In genomic region chr7:25205355-25206093, GRCm38 (mm10) we compare ENCODE assay signal across 11 mouse cellular contexts. TPM values are rescaled to one million over a fixed set of nuclear protein-coding genes. Genes with fewer than 3 reads are reported as not detected.
A peak's percentile ranks its signal among the peaks of the same experiment; 100 is the strongest.
DNase-seq lines count a peak whose midpoint lies in the region; ATAC-seq and TF ChIP-seq lines count a peak whose summit lies in the region.
"Had no signal": no experiment of that assay in that cellular context is flagged by ENCODE, and none has a peak within 500 bp of the region (broad histone marks: within the 10 kb centered on the region; RNA-seq: fewer than 3 reads in every experiment).

No protein-coding gene starts in this region.

- no peak overlapping the region for H3K9ac ChIP-seq in liver, embryonic 12.5 days
- no peak overlapping the region for H3K9ac ChIP-seq in midbrain, postnatal 0 days (replicated peaks; ENCODE audit: low read length, poor library complexity, severe bottlenecking)
- H3K9ac ChIP-seq: embryonic facial prominence, embryonic 15.5 days; midbrain, embryonic 15.5 days had no signal

- H3K27ac ChIP-seq in liver, embryonic 12.5 days = peak overlapping the region; percentile 68
- H3K27ac ChIP-seq in midbrain, postnatal 0 days (ENCODE audit: low read depth, low read length) = no peak overlapping the region
- H3K27ac ChIP-seq: embryonic facial prominence, embryonic 15.5 days; midbrain, embryonic 15.5 days had no signal

- H3K9me3 ChIP-seq in liver, embryonic 12.5 days (replicated peaks) = no peaks in the 10 kb centered on the region
- no peaks in the 10 kb centered on the region for H3K9me3 ChIP-seq in midbrain, postnatal 0 days (ENCODE audit: low read length)
- H3K9me3 ChIP-seq: embryonic facial prominence, embryonic 15.5 days; midbrain, embryonic 15.5 days had no signal

- no peak overlapping the region for H3K4me3 ChIP-seq in liver, embryonic 12.5 days
- no peak overlapping the region for H3K4me3 ChIP-seq in midbrain, postnatal 0 days (ENCODE audit: low read depth, low read length)
- H3K4me3 ChIP-seq: embryonic facial prominence, embryonic 15.5 days; midbrain, embryonic 15.5 days had no signal

- no peak for TF ChIP-seq CTCF in midbrain, postnatal 0 days (IDR thresholded peaks at IDR 0.05)

- peak; percentile 26 for DNase-seq in cerebellum, adult 11-12 months
- DNase-seq in cerebellum, adult 18-20 months = no peak
- DNase-seq in spleen, postnatal 10 days (ENCODE audit: low spot score in 2 of 2) = peak; percentile 50 to 73
- no peak for DNase-seq in midbrain, postnatal 0 days (ENCODE audit: low spot score)
- DNase-seq in left cerebral cortex, postnatal 4 days = no peak
- DNase-seq: adrenal gland, adult 8-10 months had no signal

- 45% methylated on average over 16 of the region's 16 CpGs for WGBS in liver, embryonic 12.5 days (ENCODE audit: insufficient replicate concordance)
- WGBS in midbrain, postnatal 0 days = 90% methylated on average over 16 of the region's 16 CpGs

- H3K4me2 ChIP-seq in liver, embryonic 12.5 days = peak overlapping the region; percentile 29; the same call in 1 of the 2 replicates
- no peak overlapping the region for H3K4me2 ChIP-seq in midbrain, postnatal 0 days (ENCODE audit: low read depth, low read length, poor library complexity, severe bottlenecking)
- H3K4me2 ChIP-seq: embryonic facial prominence, embryonic 15.5 days; midbrain, embryonic 15.5 days had no signal

- H3K36me3 ChIP-seq in liver, embryonic 12.5 days = peaks cover 99% of the 10 kb centered on the region
- peaks cover 69% of the 10 kb centered on the region for H3K36me3 ChIP-seq in midbrain, postnatal 0 days (ENCODE audit: insufficient read depth, low read length)

- no peaks in the 10 kb centered on the region for H3K27me3 ChIP-seq in liver, embryonic 12.5 days (replicated peaks)
- H3K27me3 ChIP-seq in midbrain, postnatal 0 days (ENCODE audit: insufficient read depth, low read length) = no peaks in the 10 kb centered on the region
- H3K27me3 ChIP-seq: embryonic facial prominence, embryonic 15.5 days; midbrain, embryonic 15.5 days had no signal

- ATAC-seq in CD4-positive, CD25-positive, alpha-beta regulatory T cell, adult 4 months = peak; percentile 86
- no peak for ATAC-seq in liver, embryonic 12.5 days
- no peak for ATAC-seq in midbrain, postnatal 0 days (ENCODE audit: low FRiP score)
- no peak for ATAC-seq in cerebellum, adult (ENCODE audit: insufficient number of reproducible peaks, low FRiP score, low TSS enrichment)
- ATAC-seq: midbrain, embryonic 15.5 days had no signal

- intact Hi-C loops in left cerebral cortex, postnatal 4 days (cut with DNase I) = no loop called here

- peaks cover 65% of the 10 kb centered on the region for H3K4me1 ChIP-seq in liver, embryonic 12.5 days
- H3K4me1 ChIP-seq in midbrain, postnatal 0 days (ENCODE audit: insufficient read depth, low read length) = no peaks in the 10 kb centered on the region
- H3K4me1 ChIP-seq: embryonic facial prominence, embryonic 15.5 days; midbrain, embryonic 15.5 days had no signal

RNA-seq across cellular contexts. Expression of gene Dedd2, which starts 14.9 kb away (rescaled TPM):
- 10 to 100 TPM; 23.6 to 29.8 TPM for polyA plus RNA-seq in CD4-positive, CD25-positive, alpha-beta regulatory T cell, adult 4 months (2017; shearing (Covaris generic))
- polyA plus RNA-seq in liver, embryonic 12.5 days (2016; fragmentation: Nextera tagmentation; extraction: Ambion mirVana) = 31.4 and 33.4 TPM in 2 replicates
- total RNA-seq in midbrain, postnatal 0 days (2014; rRNA removed) = 25.9 and 27.8 TPM in 2 replicates
- polyA plus RNA-seq in midbrain, postnatal 0 days (2015; fragmentation: Nextera tagmentation; extraction: Ambion mirVana) = 17.7 and 18.7 TPM in 2 replicates
- 10 to 100 TPM; 15.1 to 16.8 TPM for total RNA-seq in left cerebral cortex, postnatal 4 days (2021)

RNA-seq across cellular contexts. Expression of gene Zfp526, which starts 15.7 kb away (rescaled TPM):
- 1 to 10 TPM; 2.8 to 3.0 TPM for polyA plus RNA-seq in CD4-positive, CD25-positive, alpha-beta regulatory T cell, adult 4 months (2017; shearing (Covaris generic))
- 2.3 and 2.8 TPM in 2 replicates for polyA plus RNA-seq in liver, embryonic 12.5 days (2016; fragmentation: Nextera tagmentation; extraction: Ambion mirVana)
- total RNA-seq in midbrain, postnatal 0 days (2014; rRNA removed) = 8.1 and 9.5 TPM in 2 replicates
- 0.94 and 1.0 TPM in 2 replicates for polyA plus RNA-seq in midbrain, postnatal 0 days (2015; fragmentation: Nextera tagmentation; extraction: Ambion mirVana)
- total RNA-seq in left cerebral cortex, postnatal 4 days (2021) = 1 to 10 TPM; 6.5 to 7.8 TPM

RNA-seq across cellular contexts. Expression of gene Pou2f2, which starts 26.0 kb away (rescaled TPM):
- polyA plus RNA-seq in CD4-positive, CD25-positive, alpha-beta regulatory T cell, adult 4 months (2017; shearing (Covaris generic)) = 10 to 100 TPM; 25.9 to 29.4 TPM
- 1.9 TPM in 2 replicates for polyA plus RNA-seq in liver, embryonic 12.5 days (2016; fragmentation: Nextera tagmentation; extraction: Ambion mirVana)
- 7.6 and 9.0 TPM in 2 replicates for total RNA-seq in midbrain, postnatal 0 days (2014; rRNA removed)
- polyA plus RNA-seq in midbrain, postnatal 0 days (2015; fragmentation: Nextera tagmentation; extraction: Ambion mirVana) = 28.9 and 35.9 TPM in 2 replicates
- total RNA-seq in left cerebral cortex, postnatal 4 days (2021) = 10 to 100 TPM; 17.7 to 18.7 TPM

RNA-seq across cellular contexts. Expression of gene Gsk3a, which starts 32.1 kb away (rescaled TPM):
- polyA plus RNA-seq in CD4-positive, CD25-positive, alpha-beta regulatory T cell, adult 4 months (2017; shearing (Covaris generic)) = 10 to 100 TPM in 1 of 2 experiments, 1 to 10 TPM in 1; 8.9 to 11.3 TPM
- 13.0 and 14.4 TPM in 2 replicates for polyA plus RNA-seq in liver, embryonic 12.5 days (2016; fragmentation: Nextera tagmentation; extraction: Ambion mirVana)
- total RNA-seq in midbrain, postnatal 0 days (2014; rRNA removed) = 155 and 169 TPM in 2 replicates
- 20.3 and 20.6 TPM in 2 replicates for polyA plus RNA-seq in midbrain, postnatal 0 days (2015; fragmentation: Nextera tagmentation; extraction: Ambion mirVana)
- total RNA-seq in left cerebral cortex, postnatal 4 days (2021) = 100 to 1,000 TPM; 195 to 197 TPM

RNA-seq across cellular contexts. Expression of gene Erf, which starts 45.0 kb away (rescaled TPM):
- under 1 TPM; 0.22 to 0.42 TPM for polyA plus RNA-seq in CD4-positive, CD25-positive, alpha-beta regulatory T cell, adult 4 months (2017; shearing (Covaris generic))
- 6.5 and 7.5 TPM in 2 replicates for polyA plus RNA-seq in liver, embryonic 12.5 days (2016; fragmentation: Nextera tagmentation; extraction: Ambion mirVana)
- total RNA-seq in midbrain, postnatal 0 days (2014; rRNA removed) = 15.8 TPM in 2 replicates
- 2.2 and 3.0 TPM in 2 replicates for polyA plus RNA-seq in midbrain, postnatal 0 days (2015; fragmentation: Nextera tagmentation; extraction: Ambion mirVana)
- 10 to 100 TPM; 29.4 to 36.1 TPM for total RNA-seq in left cerebral cortex, postnatal 4 days (2021)

Comparison
In these comparisons a context has a peak if more than half of its experiments do, and no peak if none do; other contexts are left out.
1. DNase-seq: peak in cerebellum, adult 11-12 months (single experiment) and spleen, postnatal 10 days (2 of 2); none in cerebellum, adult 18-20 months (0 of 2), midbrain, postnatal 0 days (single experiment) and left cerebral cortex, postnatal 4 days (single experiment).